Mouse (Mus musculus) liver, embryonic 16.5 days (tissue): Measurements from ENCODE around the gene Anxa5. TPM values are rescaled to one million over a fixed set of nuclear protein-coding genes. Genes with fewer than 3 reads are reported as not detected.

Experiments
- ATAC-seq: fragments of 200-750 bp; cut with Nextera tagmentation; 2 replicates; pipeline ENCODE4 v1.8.0; 2017; ENCODE audit warnings: low read depth, mild to moderate bottlenecking, moderate number of reproducible peaks, moderate library complexity
- H3K27ac ChIP-seq: fragments of 300-500 bp; sonication (generic); 2 replicates; pipeline ENCODE4 v1.5.1; 2014; ENCODE audit warnings: mild to moderate bottlenecking, low read length
- H3K27me3 ChIP-seq: fragments of 300-500 bp; sonication (generic); 2 replicates; pipeline ENCODE4 v1.6.1; 2014; ENCODE audit warnings: low read depth, low read length, mixed read lengths; ENCODE audit not compliant: control insufficient read depth, insufficient read depth
- H3K36me3 ChIP-seq: fragments of 300-500 bp; sonication (generic); 2 replicates; pipeline ENCODE4 v1.6.1; 2014; ENCODE audit warnings: mild to moderate bottlenecking; ENCODE audit not compliant: control insufficient read depth, insufficient read depth
- H3K4me1 ChIP-seq: fragments of 300-500 bp; sonication (generic); 2 replicates; pipeline ENCODE4 v1.6.1; 2014; ENCODE audit warnings: low read depth, low read length, mixed read lengths; ENCODE audit not compliant: control insufficient read depth
- H3K4me2 ChIP-seq: fragments of 300-500 bp; sonication (generic); 2 replicates; pipeline ENCODE4 v1.6.1; 2014; ENCODE audit warnings: low read depth, low read length, mixed read lengths
- H3K4me3 ChIP-seq: fragments of 300-500 bp; sonication (generic); 2 replicates; pipeline ENCODE4 v1.5.1; 2014; ENCODE audit warnings: low read depth, mild to moderate bottlenecking, low read length
- H3K9ac ChIP-seq: fragments of 300-500 bp; sonication (generic); 2 replicates; pipeline ENCODE4 v1.6.1; 2014; ENCODE audit warnings: low read depth, low read length
- H3K9me3 ChIP-seq: fragments of 300-500 bp; sonication (generic); replicated peaks from 2 replicates; pipeline ENCODE4 v1.6.1; 2016; ENCODE audit warnings: low read length; ENCODE audit not compliant: control insufficient read depth
- WGBS: fragments of 180-500 bp; shearing (Covaris S2); extraction: QIAGEN DNeasy Blood & Tissue Kit; methylation state at CpG from one replicate; pipeline ENCODE4 v1.1.7; 2014; ENCODE audit not compliant: insufficient replicate concordance; 5-methylcytosine and 5-hydroxymethylcytosine counted together
- microRNA-seq: library from miRNA; unstranded; fragments of <30 nt; microRNA quantifications from one replicate; pipeline ENCODE4, GENCODE M21; 2016
- polyA plus RNA-seq: library from polyadenylated mRNA; unstranded; fragments of >200 nt; fragmentation: Nextera tagmentation; extraction: Ambion mirVana; gene quantifications from 2 replicates; pipeline ENCODE4 v1.2.1, GENCODE M21; 2015

The Anxa5 gene
- polyA plus RNA-seq, 1 experiment from 2014 or later = 80.2 TPM

GRCm38 (mm10) chr3:36401900-36402299 lies 73.8 kb downstream of the Anxa5 start:
- 41% methylated on average over 2 of the region's 2 CpGs for WGBS
- no peak overlapping the region for H3K27ac ChIP-seq
- H3K9me3 ChIP-seq = no peaks in the 10 kb centered on the region

GRCm38 (mm10) chr3:36400657-36401056 lies 75.0 kb downstream of the Anxa5 start:
- no peak overlapping the region for H3K4me2 ChIP-seq
- H3K4me1 ChIP-seq = no peaks in the 10 kb centered on the region
- no peak overlapping the region for H3K9ac ChIP-seq
- no peaks in the 10 kb centered on the region for H3K27me3 ChIP-seq
- 69% methylated on average over 10 of the region's 10 CpGs for WGBS
- H3K27ac ChIP-seq = no peak overlapping the region
- H3K36me3 ChIP-seq = no peaks in the 10 kb centered on the region
- no peaks in the 10 kb centered on the region for H3K9me3 ChIP-seq
- H3K4me3 ChIP-seq = no peak overlapping the region
- ATAC-seq = no peak

More at GRCm38 (mm10) chr3:36401900-36402299, 73.8 kb downstream of the Anxa5 start:
- no peak for ATAC-seq
- no peaks in the 10 kb centered on the region for H3K27me3 ChIP-seq
- no peaks in the 10 kb centered on the region for H3K36me3 ChIP-seq
- H3K4me3 ChIP-seq = no peak overlapping the region
- H3K4me1 ChIP-seq = no peaks in the 10 kb centered on the region
- no peak overlapping the region for H3K9ac ChIP-seq
- H3K4me2 ChIP-seq = no peak overlapping the region

Small RNA genes lying within 50 kb of the gene (microRNA-seq; reads per million reads assigned to microRNA genes)
- not detected for gene Mir7009

Other genes starting within 250 kb of the Anxa5 start
- 0.96 and 1.1 TPM in 2 replicates for gene 1810062G17Rik, start within 50 bp of the Anxa5 start, polyA plus RNA-seq
- gene Gm11549, start 45.9 kb upstream of the Anxa5 start, polyA plus RNA-seq = not detected in 2 replicates
- gene Exosc9, start 76.7 kb upstream of the Anxa5 start, polyA plus RNA-seq = 30.0 and 36.6 TPM in 2 replicates
- 220 and 228 TPM in 2 replicates for gene Ccna2, start 96.3 kb upstream of the Anxa5 start, polyA plus RNA-seq
- 8.8 and 9.8 TPM in 2 replicates for gene Bbs7, start 137.6 kb upstream of the Anxa5 start, polyA plus RNA-seq
- 0.06 and 0.28 TPM in 2 replicates for gene Trpc3, start 214.3 kb upstream of the Anxa5 start, polyA plus RNA-seq